Mouse (Mus musculus) gastrocnemius, adult 8-10 months (tissue): ENCODE measurements around the gene P3h4. TPM values are rescaled to one million over a fixed set of nuclear protein-coding genes. Genes with fewer than 3 reads are reported as not detected.

Experiments
- DNase-seq, 2 experiments: peaks; one replicate each; pipeline ENCODE4 v3.0.0; 2022; ENCODE audit warnings: low spot score in 2 of 2
- total RNA-seq, 4 experiments: library from RNA; stranded (reverse); gene quantifications; 2 replicates each; pipeline ENCODE4 v1.2.4; 2022

P3h4 gene
- total RNA-seq, result 1 to 10 TPM; 1.5 to 3.5 (median 2.3) TPM

DNA sequence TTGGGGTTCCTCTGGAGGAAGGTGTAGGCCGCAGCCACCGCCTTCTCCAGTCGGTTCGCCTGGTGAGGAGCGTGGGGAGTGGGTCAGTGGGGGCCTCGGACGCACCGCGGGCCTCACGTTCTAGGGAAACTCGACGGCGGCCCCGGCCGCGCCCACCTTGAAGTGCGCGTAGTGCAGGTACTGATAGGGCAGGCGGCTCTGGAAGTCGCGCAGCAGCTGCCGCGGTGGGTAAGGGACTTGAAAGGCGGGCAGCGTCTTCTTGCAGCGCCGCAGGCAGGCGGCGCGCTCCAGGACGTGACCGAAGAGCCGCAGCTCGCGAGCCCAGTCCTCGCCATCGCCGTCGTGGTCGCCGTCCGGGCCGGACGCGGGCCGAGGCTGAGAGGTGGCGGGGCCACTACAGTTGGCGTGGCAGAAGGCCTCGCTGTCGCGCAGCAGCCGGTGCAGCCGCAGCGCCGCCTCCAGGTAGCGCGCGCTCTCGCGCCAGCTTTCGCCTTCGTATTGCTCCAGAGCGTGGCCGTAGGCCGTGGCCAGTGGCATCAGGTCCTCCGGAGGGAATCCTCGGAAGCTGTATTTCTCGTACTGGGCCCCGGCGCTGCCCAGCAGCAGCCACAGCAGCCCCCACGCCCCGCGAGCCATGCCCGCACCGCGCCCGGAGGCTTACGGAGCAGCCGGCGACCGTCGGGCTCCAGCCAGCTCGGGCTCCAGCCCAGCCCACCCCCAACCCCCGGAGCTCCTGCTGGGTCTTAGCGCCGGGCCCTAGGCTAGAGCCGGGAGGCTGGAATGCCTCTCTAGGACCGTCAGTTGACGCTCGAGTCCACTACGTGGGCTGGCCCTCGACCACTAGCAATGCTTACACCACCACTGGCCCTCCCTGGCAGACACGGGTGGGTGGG is at the start of gene P3h4:
Gene P3h4, minus strand, starts transcription at position 816 of the 893 bp plus-strand sequence.
- DNase-seq, result peak; percentile 71

DNA sequence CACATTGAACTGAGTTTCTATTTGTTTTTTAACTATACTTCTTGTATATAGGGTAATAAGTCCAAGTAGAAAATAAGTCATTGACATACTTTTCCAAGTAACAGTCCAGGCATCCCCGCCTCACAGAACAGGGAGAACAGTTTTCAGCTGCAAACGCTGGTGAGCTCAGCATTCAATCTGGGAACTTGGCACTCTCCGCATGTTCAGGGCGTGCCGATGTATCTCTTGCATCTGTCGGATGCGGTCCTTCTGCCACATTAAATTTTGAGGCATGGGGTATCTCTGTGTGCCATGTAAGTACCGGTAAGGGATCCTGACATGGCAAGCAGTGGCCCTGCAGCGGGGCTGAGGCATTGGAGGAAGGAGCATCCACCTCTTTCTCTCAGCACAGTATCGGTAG is 48.1 kb upstream of the P3h4 start:
- no peak for DNase-seq

DNA sequence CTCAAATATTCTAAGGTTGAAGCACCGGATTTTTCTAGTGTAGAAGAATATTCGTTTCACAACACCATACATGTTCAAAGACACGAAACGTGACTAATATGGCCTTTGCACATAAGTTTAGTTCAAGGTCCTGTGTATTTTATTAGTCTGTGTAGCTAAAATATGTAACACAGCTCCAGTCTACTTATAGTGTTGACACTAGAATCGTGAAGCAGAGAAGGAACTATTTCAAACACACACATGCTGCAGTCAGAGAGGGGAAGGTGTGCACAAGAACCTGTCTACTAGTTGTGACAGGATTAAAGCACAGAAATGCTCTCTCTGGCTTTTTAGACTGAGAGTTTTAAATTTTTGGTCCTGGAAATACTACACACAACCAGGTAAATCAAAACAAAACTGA is 43.1 kb upstream of the P3h4 start:
- DNase-seq, result no peak

DNA sequence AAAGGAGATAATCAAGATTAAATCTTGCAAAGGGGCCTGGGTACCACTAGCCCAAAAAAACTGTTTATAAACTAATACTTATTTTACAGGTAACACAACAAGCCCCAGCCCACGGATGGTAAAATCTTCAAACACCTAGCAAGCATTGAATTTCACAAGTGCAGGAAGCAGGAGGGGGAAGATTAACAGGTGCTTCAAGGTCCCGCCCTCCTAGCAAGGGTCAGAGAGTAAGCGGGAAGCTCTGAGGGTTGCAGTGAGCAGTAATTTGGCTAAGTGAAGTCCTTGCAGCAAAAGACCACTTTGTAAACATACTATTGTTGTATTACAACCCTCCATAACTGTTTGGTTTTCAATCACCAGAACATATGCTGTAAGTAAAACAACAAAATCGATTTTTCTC is 42.6 kb upstream of the P3h4 start:
- DNase-seq, result no peak

DNA sequence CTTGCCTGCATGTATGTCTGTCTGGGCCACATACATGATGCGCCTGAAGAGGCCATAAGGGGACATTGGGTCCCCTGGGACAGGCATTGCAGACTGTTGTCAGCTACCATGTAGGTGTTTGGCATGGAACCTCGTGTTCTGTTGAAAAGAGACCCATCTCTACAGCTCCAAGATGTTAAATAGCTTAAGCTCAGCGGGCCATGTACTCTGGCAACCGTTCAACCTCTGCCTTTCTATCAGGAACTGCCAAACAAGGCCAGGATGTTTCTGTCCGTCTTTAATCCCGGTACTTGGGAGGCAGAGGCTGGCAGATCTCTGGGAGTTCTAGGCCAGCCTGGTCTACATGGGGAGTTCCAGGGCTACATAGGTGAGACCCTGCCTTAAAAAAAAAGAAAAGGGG is 28.0 kb upstream of the P3h4 start:
- DNase-seq, result no peak

DNA sequence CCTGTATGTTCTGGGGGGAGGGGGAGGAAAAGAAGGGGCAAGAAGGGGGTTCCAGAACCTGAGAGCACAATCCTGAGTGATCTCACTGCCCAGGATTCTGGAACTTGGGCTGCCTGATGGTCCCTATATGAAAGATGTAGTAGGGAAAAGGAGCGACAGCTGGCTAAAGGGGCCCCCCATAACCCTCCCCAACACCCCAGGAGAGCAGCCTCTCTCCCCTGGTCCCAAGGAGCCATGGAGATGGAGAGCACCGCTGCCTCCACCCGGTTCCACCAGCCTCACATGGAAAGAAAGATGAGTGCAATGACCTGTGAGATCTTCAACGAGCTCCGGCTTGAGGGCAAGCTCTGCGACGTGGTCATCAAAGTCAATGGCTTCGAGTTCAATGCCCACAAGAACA is 27.2 kb upstream of the P3h4 start, which contains the start of the genes Nt5c3b and Klhl10:
Gene Nt5c3b, minus strand, starts transcription at position 12 of the 400 bp plus-strand sequence.
Gene Klhl10, plus strand, starts transcription at position 121 of the 400 bp plus-strand sequence.
- no peak for DNase-seq

DNA sequence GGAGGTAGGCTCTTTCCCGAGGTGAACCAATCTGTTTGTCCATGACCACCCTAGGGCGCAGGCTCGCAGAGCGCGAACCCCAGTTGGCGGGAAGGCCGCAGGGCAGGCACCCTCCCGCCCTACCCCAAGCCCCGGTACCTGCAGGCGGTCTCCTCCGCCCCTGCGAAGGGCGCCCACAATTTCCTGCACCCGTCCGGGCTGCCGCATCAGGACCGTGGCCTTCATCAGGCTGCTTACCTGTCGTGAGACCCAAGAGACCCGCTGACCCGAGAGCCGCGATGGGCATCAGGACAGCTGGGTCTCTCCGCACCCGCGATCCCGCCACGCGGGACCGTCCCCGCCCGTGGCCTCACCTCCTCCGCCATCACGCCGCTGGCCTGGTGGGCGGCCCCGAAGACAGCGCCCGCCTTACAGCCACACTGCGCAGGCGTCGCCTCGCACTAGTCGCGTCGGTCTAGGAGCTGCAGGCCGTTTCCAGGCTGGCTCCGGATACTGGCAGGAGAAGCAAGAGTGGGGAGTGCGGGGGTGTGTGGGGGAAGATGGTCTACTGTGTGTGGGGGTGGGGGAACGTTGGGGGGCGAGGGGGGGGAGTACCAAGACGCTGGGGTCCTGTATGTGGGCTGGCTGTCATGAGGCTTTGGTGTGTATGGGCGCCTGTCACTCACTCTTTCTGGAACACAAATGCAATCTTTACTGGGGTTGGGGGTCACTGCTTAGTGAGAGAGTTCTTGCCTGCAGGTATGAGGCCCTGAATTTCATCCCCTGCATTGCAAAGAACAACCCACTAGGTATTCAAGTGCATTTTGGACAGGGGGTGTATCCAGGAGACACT is 26.3 kb upstream of the P3h4 start:
- DNase-seq, result peak; percentile 72 to 77

DNA sequence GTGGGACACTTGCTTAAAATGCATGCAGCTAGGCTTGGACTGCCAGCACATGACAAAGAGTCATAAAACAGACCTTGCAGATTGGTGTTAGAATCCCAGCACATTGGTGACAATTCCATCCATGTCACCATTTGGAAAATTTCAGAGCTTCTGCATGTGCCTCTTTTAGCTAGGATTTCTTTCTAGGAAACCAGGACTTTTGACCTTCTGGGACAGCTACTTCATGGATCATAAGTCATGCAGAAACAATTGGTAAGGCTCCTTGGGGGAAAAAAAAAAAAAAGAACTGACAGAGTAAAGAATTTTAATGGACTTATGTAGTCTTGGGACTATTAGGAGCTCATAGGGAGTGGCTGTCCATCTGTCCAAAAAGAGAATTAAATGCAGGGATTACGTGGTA is 23.3 kb upstream of the P3h4 start:
- DNase-seq, result no peak

DNA sequence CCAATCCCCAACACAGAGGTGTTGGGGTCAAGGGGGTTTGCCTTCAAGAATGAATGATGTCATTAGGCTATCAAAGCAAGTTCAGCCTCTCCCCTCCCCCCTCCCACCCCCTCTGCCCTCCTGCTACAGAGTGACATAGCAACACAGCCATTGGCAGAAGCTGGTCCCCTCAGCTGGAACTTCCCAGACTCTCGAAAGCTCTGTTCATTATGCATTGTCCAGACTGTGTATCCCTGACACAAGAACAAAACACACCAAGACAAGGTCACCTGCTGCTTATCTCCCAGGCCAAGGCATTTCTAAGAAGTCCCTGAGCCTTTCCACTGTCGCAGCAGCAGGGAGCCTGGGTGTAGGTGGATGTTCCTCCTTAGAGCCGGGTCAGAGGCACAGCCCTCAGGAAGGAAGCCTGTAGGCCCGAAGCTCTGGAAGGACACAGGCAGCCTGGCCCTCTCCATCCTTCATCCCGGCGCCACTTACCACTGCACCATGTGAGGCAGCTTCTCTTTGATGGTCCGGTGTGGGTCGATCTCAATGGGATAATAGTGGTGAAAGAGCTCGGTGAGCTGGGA is 21.1 kb upstream of the P3h4 start:
- DNase-seq, result no peak

DNA sequence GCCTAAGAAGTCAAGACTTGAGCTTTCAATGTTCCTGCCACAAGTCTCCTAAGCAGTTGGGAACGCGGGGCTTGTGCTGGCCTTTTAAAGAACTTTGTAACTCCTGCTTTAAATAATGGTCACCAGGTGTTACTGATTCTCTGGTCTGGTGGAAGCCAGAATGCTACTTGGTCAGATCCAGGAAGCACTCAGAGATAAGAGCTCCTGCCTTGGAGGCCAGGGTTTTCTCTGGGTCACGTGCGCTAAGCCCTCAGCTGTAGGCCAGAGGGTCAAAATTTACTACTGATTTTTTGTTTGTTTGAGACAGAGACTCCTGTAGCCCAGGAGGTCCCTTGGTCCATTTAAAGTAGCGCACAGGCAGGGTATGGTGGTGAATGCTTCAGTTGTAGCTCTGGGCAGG is 17.4 kb upstream of the P3h4 start:
- DNase-seq, result no peak

DNA sequence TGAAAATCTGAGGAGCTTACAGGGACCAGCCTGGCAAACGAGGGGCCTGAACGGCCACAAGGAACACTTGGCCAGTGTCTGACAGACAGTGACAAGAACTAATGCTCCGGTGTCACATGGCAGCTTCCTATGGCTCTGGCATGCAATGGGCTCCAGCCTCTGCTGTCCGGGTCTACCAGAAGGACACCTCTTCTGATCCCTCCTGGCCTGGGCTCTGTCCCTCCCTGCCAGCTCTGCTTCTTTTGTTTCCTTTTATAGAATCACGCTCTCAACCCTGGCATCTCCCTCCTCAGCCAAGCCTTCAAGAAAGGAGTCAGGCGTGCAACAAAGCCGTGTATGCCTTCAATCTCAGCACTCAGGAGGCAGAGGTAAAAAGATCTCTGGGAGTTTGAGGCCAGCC is 15.4 kb upstream of the P3h4 start:
- no peak for DNase-seq

DNA sequence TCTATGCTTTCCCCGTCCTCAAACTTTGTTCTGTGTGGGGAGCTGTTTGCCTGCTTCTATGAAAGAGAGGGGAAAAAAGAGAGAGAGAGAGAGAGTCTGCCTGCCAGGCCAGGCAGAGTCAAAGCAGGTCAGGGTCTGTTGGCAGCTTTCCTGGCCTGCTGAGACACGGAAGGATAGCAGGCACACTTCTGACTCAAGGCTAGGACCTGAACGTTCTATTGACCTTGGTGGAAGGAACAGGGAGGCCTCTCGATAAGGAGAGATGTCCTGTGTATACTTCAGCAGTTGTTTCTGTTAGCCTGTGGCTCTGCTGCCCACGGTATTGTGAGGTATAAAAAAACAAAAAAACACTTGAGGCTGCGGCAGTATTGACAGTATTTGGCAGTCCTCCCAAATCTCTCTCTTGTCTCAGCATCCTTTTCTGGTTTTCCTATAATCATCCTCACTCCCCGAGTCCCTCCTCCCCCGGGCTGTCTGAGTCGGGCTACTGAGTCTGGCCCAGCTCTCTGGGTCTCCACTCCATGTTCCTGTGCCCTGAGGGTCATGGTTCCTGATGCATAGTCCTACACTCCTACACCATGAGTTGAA is 14.1 kb upstream of the P3h4 start:
- DNase-seq, result no peak

DNA sequence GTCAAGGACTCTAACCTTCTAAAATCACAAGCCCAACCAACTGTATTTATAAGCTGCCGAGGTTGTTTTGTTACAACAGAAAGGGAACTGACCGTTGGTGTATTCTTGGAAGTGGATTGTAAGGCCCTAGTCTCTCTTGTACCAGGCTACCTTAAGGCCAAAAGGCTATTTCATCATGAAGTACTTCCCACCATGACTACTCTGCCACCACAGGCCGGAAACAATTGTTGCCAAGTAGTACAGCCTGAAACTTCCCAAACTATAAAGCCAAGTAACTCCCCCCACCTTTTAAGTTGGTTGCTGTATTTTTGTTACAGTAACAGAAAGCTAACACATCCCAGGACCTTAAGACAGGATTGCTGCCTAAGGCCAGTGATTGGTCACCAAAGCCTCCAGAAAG is 12.2 kb upstream of the P3h4 start:
- DNase-seq, result no peak

DNA sequence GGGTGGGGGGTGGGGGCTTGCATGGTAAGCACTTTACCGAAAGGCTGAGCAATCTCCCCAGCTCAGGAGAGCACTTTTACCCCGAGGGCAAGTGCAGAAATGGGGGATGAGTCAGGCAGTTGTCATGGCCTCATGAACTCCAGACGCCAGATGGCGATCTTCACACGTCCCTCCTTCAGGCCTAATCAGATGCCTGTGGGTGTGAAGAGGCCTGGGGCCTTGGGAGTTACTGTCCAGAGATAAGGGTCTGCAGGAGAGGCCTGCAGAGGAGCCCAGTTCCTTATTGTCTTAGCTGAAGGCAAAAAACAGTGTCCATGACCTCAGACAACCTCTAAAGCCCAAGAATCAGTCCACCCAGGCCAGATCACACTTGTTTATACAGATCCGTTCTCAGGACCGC is 11.2 kb upstream of the P3h4 start:
- peak; percentile 53 to 54 for DNase-seq

DNA sequence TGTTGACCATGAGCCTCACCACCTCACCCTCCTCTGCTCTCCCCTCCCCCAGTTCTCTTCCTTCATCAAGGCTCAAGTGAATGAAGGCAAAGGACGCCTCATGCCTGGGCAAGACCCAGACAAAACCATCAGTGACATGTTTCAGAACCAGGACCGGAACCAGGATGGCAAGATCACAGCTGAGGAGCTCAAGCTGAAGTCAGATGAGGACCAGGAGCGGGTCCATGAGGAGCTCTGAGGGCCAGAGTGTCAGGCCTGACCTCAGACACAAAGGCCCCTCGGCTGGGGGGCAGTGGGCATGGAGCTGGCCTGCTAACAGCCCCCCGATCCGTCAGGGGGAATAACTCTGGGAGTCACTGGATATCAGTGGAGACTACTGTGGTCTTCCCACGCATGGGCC is 9.2 kb upstream of the P3h4 start:
- DNase-seq, result no peak

DNA sequence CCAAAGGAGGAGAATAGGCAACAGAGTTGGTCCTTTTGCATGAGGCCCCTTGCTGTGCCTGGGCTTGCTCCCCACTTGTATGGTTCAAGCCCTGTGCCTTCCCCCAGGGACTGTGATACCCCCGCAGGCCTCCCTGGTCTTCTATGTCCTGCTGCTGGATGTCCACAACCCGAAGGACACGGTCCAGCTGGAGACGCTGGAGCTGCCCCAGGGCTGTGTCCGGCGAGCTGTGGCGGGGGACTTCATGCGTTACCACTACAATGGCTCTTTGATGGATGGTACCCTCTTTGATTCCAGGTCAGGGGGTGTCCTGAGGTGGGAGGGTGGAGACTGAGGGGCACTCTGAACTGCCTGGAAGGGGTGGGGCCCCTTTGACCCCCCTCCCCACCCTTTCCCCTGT is 6.9 kb upstream of the P3h4 start:
- DNase-seq, result no peak

DNA sequence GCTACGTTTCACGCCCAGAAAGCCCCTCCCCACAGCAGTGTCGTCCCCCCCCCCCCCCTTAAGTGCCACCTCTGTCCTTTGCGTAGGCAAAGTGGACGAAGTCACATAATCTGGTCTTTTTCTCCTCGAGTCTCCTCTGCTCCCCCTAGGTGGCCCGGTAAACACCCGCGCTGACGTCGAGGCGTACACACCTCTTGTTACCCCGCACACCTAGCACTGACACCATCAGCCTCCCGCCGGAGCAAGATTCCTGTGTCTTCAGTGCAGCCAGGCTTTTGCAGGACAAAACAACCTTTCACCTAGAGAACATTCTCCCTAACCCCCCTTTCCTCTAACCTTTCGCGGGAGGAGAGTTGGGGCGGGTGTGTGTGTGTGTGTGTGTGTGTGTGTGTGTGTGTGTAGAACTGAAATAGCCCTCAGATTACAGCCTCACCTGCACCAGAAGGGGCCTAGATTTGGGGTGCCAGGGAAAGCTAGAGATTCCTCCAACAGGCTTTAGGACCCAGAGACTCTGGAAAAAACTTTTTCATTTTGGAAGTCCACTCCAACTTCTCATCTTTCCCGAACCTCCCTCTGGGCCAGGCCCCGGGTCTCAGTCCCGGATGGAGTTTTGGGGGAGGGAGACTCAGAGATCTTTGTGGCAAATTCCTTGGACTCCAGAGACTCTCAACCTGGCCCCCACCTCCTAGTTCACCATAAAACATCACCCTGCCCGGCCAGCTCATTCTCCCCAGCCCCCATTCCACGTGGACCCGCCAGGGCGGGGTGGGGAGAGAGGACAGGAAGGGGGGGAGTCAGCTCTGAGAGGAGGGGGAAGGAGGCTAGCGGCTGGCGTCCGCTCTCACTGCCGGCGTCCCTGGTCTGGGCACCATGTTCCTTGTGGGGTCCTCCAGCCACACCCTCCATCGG is 532 bp upstream of the P3h4 start, which contains the start of gene Fkbp10:
Gene Fkbp10, plus strand, starts transcription at position 784 of the 909 bp plus-strand sequence.
- DNase-seq, result peak; percentile 32 to 44

DNA sequence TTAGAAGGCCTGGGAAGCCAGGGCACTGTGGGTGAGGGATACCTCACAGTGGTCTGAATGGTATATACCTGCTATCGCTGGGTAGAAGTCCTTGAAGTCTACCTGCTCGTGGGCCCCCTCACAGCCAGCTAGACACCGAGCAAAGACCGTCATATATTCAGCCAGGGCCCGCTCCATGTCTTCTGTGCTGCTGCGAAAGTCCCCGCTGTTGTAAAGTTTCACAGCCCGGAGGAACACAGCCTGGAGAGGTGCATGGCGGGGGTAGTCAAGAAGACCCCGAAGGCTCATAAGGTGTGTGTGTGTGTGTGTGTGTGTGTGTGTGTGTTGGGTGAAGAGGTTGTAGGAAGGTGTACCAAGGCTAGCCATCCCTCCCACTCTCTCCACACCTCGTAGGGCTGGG is 1.1 kb downstream of the P3h4 start:
- DNase-seq, result no peak

DNA sequence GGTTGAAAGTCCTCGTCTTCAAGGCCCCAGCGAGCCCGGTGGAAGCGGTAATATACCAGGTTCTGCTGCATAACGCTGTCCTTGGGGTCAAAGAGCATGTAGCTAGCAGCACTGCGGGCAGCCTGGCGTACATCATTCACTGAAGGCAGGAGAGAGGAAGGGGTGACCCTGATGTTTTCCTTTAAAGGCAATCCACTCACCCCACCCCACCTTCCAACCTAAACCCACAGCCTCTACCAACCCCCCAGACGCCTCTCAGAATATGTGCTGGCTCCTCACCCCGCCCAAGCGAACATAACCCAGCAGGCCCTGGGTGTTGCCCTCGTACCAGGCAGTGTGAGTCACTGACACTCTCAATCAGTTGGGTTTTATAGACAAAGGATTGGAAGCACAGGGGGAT is 2.9 kb downstream of the P3h4 start:
- DNase-seq, result no peak

DNA sequence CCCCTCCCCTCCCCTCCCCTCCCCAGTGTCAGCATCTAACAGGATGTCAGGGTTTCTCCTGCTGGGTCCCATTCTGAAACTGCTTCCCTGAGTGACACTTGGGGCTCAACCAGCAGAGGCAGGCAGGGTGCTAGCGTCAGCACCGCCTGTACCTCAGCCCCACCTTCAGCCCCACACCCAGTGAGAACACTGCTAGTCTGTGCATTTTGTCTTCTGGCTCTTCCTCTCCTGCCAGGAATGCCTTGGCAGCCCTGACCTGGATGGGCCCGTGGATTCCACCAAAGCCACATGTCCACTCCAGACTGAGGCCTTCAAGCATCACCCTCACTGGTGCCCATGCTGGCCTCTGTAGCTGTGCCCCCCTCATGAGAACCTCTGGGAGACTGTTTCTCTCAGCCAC is 5.0 kb downstream of the P3h4 start:
- no peak for DNase-seq
